Mouse (Mus musculus) G1E (cell line): ENCODE data around the gene Ecsit.

ENCODE experiments used
- GATA2 ChIP-seq: IDR thresholded peaks from 2 replicates; pipeline ENCODE4 v1.6.1; 2012; ENCODE audit warnings: low read depth, low read length, inconsistent platforms, borderline replicate concordance
- TAL1 ChIP-seq: conservative IDR thresholded peaks from 2 replicates; pipeline ENCODE4 v1.6.1; 2012; ENCODE audit warnings: low read depth, low read length, inconsistent platforms, mixed read lengths

DNA sequence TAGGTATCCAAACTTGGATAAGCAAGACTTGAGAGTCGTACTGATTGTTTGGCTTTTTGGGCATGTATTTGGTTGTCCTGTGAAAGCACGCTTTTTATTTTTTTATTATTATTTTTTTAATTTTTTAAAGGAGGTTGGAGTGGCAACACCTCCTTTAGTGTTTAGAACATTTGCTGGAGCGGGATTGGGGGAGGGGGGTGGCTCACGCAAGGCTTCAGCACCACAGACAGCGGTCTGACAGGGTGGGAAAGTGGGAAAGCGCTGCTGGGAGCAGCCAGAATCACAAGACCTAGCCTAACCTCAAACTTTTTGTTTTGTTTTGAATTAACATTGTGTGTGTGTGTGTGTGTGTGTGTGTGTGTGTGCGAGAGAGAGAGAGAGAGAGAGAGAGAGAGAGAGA is 31.6 kb downstream of the Ecsit start:
- TF ChIP-seq GATA2 (no peak), TAL1 (no peak)
